Mouse (Mus musculus) left cerebral cortex, postnatal 25 days (tissue): Measurements from ENCODE around the gene Lgals3bp. TPM values are rescaled to one million over a fixed set of nuclear protein-coding genes. Genes with fewer than 3 reads are reported as not detected.

Source experiments
- DNase-seq, 2 experiments: peaks; one replicate each; pipeline ENCODE4 v3.0.0; 2022; ENCODE audit warnings: low spot score in 2 of 2, mixed read lengths in 1 of 2
- intact Hi-C: fragments of 180-260 bp; cut with DNase I; formaldehyde crosslinking; loops from one replicate; pipeline ENCODE4 v1.15.1; 2025
- total RNA-seq, 2 experiments: library from RNA; stranded (reverse); gene quantifications; 2 replicates each; pipeline ENCODE4 v1.2.3; 2021

Lgals3bp gene
- total RNA-seq, 2 experiments from 2014 or later, result 14.2 to 15.2 TPM

- intact Hi-C loops, result no loop called here
- no peak for DNase-seq
Measured at GRCm38 (mm10) chr11:118345693-118346092, 56.2 kb downstream of the Lgals3bp start.

- intact Hi-C loops, result no loop called here
- no peak for DNase-seq
Measured at GRCm38 (mm10) chr11:118343629-118344028, 58.3 kb downstream of the Lgals3bp start.

Other genes starting within 250 kb of the Lgals3bp start
- gene Cyth1, start 153.5 kb downstream of the Lgals3bp start, total RNA-seq, result 10 to 100 TPM; 64.9 to 70.1 TPM
- gene Usp36, start 111.8 kb downstream of the Lgals3bp start, total RNA-seq, result 10 to 100 TPM; 23.5 to 29.6 TPM
- 1 to 10 TPM in 1 of 2 experiments, under 1 TPM in 1; 0.66 to 1.2 TPM for gene Cep295nl, start 59.6 kb downstream of the Lgals3bp start, total RNA-seq
- 100 to 1,000 TPM; 254 to 273 TPM for gene Timp2, start 46.4 kb downstream of the Lgals3bp start, total RNA-seq
- 10 to 100 TPM; 37.4 to 40.7 TPM for gene Cant1, start 17.0 kb upstream of the Lgals3bp start, total RNA-seq
- gene C1qtnf1, start 26.1 kb upstream of the Lgals3bp start, total RNA-seq, result 1 to 10 TPM; 3.6 to 4.2 TPM
- 10 to 100 TPM; 10.3 to 10.6 TPM for gene Engase, start 74.7 kb upstream of the Lgals3bp start, total RNA-seq